Mouse (Mus musculus): ENCODE results near the gene Neo1.
A peak's percentile ranks its signal among the peaks of the same experiment; 100 is the strongest.

- TF ChIP-seq CTCF (IDR thresholded peaks at IDR 0.05; ENCODE audit: low read depth), result peak; percentile 79
- TF ChIP-seq EP300 (IDR thresholded peaks at IDR 0.05; ENCODE audit: low read depth), result no peak
Measured at GRCm38 (mm10) chr9:58873541-58874324, 162.5 kb downstream of the Neo1 start.

Measured in liver, embryonic 14.5 days (tissue).